In genomic region chr11:106480530-106480885, GRCm38 (mm10) we compare ENCODE assay signal across 24 mouse cellular contexts. TPM values are rescaled to one million over a fixed set of nuclear protein-coding genes. Genes with fewer than 3 reads are reported as not detected.
DNase-seq lines count a peak whose midpoint lies in the region; ATAC-seq and TF ChIP-seq lines count a peak whose summit lies in the region.
"Had no signal": no experiment of that assay in that cellular context is flagged by ENCODE, and none has a peak within 500 bp of the region (broad histone marks: within the 10 kb centered on the region; RNA-seq: fewer than 3 reads in every experiment).

No protein-coding gene starts in this region.

- no peak for TF ChIP-seq CTCF in thymus, adult 2 months (IDR thresholded peaks at IDR 0.05; ENCODE audit: borderline replicate concordance, control insufficient read depth, extremely low read depth, insufficient read depth, low read length, poor library complexity)

- no peak overlapping the region for H3K4me3 ChIP-seq in thymus, adult 2 months (ENCODE audit: control insufficient read depth, insufficient read depth, low read length)
- H3K4me3 ChIP-seq: forebrain, embryonic 13.5 days; limb, embryonic 12.5 days; liver, embryonic 13.5 days; midbrain, embryonic 15.5 days; neural tube, embryonic 13.5 days; stomach, embryonic 15.5 days had no signal

- no peaks in the 10 kb centered on the region for H3K27me3 ChIP-seq in thymus, adult 2 months (ENCODE audit: control insufficient read depth, insufficient read depth, low read length)
- H3K27me3 ChIP-seq: forebrain, embryonic 13.5 days; limb, embryonic 12.5 days; liver, embryonic 13.5 days; midbrain, embryonic 15.5 days; neural tube, embryonic 13.5 days; stomach, embryonic 15.5 days had no signal

- H3K27ac ChIP-seq in thymus, adult 2 months (ENCODE audit: control insufficient read depth, insufficient read depth, low read length): no peak overlapping the region
- H3K27ac ChIP-seq: forebrain, embryonic 13.5 days; hindbrain, embryonic 14.5 days; limb, embryonic 12.5 days; midbrain, embryonic 15.5 days; neural tube, embryonic 13.5 days; stomach, embryonic 15.5 days had no signal

- TF ChIP-seq POLR2A in thymus, adult 2 months (IDR thresholded peaks at IDR 0.05; ENCODE audit: control insufficient read depth, extremely low read depth, insufficient read depth, low read length, poor library complexity): no peak

- DNase-seq in 3T3-L1 (ENCODE audit: low read depth, low spot score): peak; percentile 77
- peak; percentile 92 for DNase-seq in 416B (ENCODE audit: low read depth)
- no peak for DNase-seq in cerebellum, adult 11-12 months
- DNase-seq in adrenal gland, adult 8-10 months: no peak
- DNase-seq in thymus, adult 2 months: no peak
- DNase-seq: adrenal gland, postnatal 36 days; cerebellum, adult 8-10 months; cerebellum, postnatal 25 days; gastrocnemius, postnatal 14 days; heart, adult 11 months; kidney, adult 9 months; kidney, postnatal 10 days; liver, embryonic 13.5 days; lung, embryonic 14.5 days; thymus, postnatal 14 days had no signal

- peaks cover 2% of the 10 kb centered on the region; the same call in 1 of the 2 replicates for H3K4me1 ChIP-seq in thymus, adult 2 months (replicated peaks; ENCODE audit: control insufficient read depth, insufficient read depth, low read length)
- H3K4me1 ChIP-seq: limb, embryonic 12.5 days; stomach, embryonic 15.5 days had no signal

- no peaks in the 10 kb centered on the region for H3K36me3 ChIP-seq in thymus, adult 2 months (ENCODE audit: control insufficient read depth, insufficient read depth, low read length)
- H3K36me3 ChIP-seq: limb, embryonic 12.5 days; liver, embryonic 13.5 days; midbrain, embryonic 15.5 days; neural tube, embryonic 13.5 days; stomach, embryonic 15.5 days had no signal

- WGBS in thymus, adult 2 months: 57% methylated on average over 3 of the region's 3 CpGs

- 0 out of 2 replicates have a peak, but pooled peaks have one; percentile 22 for ATAC-seq in common myeloid progenitor, adult 5-6 weeks (replicated peaks; ENCODE audit: low read depth, poor library complexity, severe bottlenecking)
- peak; percentile 54 for ATAC-seq in monocyte, adult 5-6 weeks (replicated peaks; ENCODE audit: insufficient number of reproducible peaks, low FRiP score, low TSS enrichment, poor library complexity, severe bottlenecking)
- ATAC-seq: forebrain, embryonic 13.5 days; intestine, postnatal 0 days; midbrain, embryonic 15.5 days had no signal

RNA-seq across cellular contexts. Expression of gene Ern1, which starts 7.1 kb away (rescaled TPM):
- total RNA-seq in common myeloid progenitor, adult 5-6 weeks (2017): 21.1 and 32.6 TPM in 2 replicates
- 27.8 to 71.5 TPM (median 30.5 TPM) in 3 replicates for total RNA-seq in monocyte, adult 5-6 weeks (2017)
- 100 to 1,000 TPM; 171 to 211 (median 198) TPM for total RNA-seq in adrenal gland, adult 8-10 months (2022)
- 18.1 and 21.9 TPM in 2 replicates for polyA plus RNA-seq in thymus, adult 2 months (2012; rRNA removed)

Comparison
In these comparisons a context has a peak if more than half of its experiments do, and no peak if none do; other contexts are left out.
1. DNase-seq: peak in 3T3-L1 (single experiment) and 416B (single experiment); none in cerebellum, adult 11-12 months (single experiment), adrenal gland, adult 8-10 months (single experiment) and thymus, adult 2 months (single experiment).